Mouse (Mus musculus): ENCODE results near the gene Crim1.

Gene Crim1

DNA sequence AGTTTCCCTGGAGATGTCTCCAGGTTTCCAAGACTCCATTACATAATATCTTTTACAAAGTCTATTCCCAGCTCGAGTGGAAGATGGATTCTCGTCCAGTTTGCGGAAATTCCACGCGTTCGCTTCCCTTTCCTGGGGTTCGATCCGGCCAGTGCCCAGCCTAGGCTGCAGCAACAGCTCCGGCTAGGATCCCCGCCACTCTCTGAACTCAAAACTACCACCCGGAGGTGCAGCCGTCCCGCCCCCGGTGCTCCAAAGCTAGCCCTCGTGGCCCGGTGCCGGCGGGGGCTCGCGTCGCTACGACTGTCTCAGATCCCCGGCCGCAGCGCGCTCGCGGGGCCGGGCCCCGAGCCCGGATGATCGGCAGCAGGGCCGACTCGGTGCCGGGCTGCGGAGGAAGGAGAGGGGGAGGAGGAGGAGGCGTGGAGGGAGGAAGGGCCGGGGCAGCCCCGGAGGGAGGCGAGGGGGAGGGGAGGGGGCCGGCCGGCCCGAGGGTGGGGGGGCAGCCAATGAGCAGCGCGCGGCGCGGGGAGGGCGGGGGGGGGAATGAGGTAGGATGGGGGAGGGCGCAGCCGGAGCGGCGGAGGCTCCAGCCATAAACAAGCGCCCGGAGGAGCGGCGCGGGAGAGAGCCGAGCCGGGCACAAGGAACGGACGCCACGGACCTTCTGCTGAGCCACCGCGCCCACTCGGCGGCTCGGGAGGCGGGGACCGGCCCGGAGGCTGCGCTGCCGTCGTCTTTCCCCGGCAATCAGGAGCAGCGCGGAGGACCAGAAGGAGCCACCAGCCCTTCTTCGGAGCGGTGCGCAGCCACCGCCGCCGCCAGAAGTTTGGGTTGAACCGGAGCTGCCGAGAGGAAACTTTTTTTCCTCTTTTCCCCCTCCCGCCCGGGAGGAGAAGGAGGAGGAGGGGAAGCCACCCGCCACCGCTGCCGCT is at the start of gene Crim1:
Gene Crim1, plus strand, starts transcription at position 623 of the 935 bp plus-strand sequence.
- peak; percentile 78 for DNase-seq

DNA sequence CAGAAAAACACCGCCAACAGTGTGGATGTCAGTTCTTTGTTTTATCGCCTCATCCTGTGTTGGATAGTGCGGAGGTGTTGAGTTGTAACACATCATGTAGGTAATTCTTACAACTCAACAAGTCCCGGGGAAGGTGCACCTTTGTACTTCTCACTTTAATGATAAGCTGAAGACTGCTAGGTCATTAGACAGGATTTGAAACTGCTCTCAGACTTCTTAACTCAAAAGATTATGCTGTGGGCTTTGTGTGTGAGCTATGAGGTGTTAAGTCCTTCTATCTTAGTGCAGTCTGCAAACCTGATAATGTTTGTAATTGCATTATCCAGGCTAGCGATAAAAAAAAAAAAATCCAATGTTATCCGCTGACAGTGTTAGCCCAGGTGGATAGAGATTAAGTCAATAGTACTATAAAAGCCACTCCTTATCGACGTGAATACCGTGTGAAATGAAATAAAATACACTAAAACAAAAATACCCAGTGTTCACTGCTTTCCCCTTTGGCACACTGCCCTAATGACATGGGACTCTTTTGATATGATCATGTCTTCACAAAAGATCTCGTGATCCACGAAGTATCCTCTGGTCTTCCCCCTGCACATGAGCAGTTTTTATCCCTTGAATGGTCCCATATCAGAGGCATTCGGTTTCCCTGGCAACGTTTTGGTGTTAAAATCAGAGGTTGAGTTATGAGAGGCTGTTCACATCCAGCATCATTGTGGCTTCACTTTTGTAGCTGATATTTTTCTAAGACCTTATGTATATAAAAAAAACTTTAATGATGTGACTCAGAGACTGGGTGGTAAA is 48.4 kb upstream of the Crim1 start:
- no peak for DNase-seq

DNA sequence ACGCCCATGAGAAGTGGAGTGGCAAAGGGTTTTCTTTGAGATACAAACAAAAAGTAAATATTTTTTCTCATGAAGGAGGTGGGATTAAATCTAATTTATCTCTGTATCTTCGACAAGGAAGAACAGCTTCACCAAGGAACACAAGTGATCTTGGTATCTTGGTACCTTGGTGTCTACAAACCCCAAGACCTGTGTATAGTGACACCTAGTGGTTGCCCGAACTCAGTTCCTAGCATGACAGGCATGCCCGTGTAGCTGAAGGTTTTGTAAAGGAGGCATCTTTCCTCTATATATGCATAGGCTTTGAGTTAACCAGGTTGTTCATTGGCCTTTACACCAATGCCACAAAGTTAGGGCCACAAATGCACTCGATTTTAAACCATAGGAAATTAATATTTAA is 36.8 kb upstream of the Crim1 start:
- DNase-seq = peak; percentile 64

DNA sequence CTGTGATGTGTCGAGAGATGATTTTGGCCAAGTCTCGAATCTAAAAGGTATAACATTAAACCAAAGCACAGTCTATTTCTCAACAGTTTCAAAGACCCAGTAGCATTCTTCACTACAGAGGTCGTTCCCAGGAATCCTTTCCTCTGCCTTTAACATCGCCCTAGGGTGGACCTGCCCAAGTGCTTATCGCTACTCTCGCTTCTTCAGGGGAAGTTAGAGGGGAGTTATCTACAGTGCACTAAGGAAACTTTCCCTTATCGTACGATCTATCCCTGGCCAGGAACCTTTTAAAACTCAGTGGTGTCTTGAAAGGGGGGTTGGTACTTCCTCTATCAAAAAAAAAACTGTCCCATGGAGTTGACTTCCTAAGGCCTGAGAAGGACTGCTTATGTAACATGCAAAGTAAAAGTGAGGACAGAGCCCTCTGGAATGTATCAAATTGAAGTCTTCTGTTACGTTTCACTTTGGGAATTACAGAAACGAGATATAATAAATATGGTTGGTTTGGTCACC is 36.3 kb upstream of the Crim1 start:
- no peak for DNase-seq

DNA sequence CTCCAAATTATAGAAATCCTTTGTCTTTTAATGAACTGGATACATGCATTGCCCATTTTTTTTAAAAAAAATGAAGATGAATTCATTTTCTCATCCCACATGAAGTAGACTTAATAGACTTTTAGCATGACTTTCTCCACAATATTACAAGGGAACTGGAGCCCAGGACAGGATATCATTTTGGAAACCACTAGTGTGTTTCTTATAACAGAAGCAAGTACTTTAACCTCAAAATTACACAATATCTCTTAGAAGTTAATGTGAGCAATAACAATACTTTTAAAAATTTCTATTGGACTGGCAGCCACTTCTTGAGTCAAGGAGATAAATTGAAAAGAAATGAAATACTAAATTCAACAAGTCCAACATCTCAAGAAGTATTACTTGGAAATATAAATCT is 34.2 kb upstream of the Crim1 start:
- DNase-seq = no peak

DNA sequence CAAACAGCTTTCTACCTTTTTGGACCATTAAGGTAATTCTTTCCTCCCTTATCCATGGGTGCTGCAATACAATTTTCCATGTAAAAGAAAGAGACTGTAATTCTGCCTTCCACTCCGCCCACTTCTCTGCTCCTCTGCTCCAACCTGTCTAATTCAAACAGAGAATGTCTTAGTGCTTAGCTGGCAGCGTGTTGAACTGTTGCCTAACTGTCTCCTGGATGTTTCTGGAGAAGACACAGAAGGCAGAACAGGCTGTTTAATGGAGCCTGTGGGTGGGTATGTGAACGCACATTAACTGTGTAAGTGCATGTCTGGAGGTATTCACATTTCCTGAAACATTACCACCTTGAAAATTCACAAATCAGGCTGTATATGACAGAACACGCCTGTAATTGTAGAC is 33.5 kb upstream of the Crim1 start:
- DNase-seq = no peak

DNA sequence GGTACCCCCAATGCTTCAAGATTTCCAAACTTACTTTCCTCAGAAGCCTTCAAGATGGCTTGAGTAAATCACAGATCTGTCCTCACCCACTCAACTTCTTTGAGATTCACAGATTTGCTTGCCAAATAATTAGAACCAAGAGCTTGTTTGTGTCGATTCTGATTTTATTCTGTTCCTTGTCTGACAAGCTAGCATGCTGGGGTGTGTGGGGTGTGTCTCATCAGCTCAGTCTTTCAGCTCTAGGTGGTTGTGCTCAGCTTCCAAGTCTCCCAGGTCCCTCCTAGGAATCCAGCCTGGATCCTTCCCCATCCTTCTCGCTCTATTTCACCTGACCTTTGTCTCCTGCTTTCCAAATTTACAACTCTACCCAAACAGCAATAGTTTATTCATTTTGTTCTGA is 27.7 kb upstream of the Crim1 start:
- DNase-seq = no peak

DNA sequence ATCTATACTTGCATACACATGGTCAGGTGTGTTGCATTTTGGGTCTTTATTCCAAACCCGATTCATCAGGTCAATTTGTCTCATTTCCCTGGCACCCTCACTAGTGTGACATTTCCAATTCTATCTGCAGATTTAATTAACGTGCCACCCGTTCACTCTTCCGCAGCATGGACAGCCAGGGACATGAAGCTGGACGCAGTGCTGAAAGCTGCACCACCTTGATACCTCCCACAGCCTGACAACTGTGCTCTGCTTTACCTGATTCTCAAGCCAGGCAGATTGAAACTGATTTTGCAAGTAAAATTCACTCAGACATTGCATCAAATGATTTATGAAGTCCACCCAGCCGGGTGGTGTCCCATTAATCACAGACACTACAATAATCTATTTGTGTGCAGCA is 19.3 kb upstream of the Crim1 start:
- DNase-seq = no peak

DNA sequence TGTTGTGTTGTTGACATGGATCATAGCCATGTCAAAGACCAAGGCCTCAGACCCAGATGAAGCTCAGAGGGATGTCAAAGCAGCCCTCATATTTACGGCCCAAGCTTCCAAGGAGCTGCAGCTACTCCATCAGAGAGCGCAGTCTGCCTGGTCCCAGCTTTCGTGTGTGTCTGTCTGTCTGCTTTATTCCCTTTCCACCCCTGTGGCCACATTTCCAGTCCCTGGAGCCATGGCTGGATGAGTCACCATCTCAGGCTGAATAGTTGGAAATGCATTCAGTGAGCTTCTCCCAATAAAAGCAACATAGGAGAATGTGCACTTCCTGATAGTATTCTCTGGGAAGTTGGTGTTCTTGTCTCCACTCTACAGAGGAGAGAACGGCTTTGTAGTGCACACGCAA is 3.9 kb upstream of the Crim1 start:
- DNase-seq = no peak

DNA sequence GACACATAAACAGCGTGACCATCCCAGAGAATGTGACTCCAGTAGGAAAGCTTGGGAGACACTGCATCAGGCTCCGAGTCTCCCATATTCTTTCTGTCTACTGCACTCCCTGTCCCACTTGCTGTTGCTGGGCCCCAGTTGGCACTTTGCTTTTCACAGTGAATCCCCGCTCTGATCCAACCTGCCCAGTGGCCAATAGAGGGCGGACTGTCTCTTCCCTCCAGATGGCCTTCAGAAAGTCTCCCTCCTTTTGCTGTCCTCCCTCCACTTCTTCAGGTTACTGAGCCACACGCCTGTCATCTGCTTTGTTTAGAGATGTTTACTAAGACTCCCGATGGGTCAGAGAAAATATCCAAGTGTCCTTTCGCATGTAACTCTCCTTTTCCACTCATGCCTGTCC is 2.9 kb upstream of the Crim1 start:
- DNase-seq = peak; percentile 76

DNA sequence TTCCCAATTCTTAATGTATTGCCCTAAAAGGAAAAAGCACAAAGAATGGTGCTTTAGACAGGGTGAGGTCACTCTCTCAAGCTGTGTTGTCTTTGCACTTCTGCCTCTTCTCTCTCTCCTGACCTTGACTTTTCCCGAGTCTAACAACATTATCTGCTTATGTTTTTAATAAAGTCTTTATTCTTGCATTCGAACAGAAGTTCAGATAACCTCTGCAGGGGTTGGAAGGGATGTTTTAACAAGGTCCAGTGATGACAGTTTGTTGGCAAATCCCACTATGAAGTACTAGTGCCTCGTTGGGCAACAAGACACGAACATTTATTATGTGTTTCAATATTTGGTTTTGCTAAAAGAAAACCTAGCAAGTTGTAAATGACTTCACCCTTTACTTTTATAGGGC is 1.9 kb upstream of the Crim1 start:
- peak; percentile 26 for DNase-seq

DNA sequence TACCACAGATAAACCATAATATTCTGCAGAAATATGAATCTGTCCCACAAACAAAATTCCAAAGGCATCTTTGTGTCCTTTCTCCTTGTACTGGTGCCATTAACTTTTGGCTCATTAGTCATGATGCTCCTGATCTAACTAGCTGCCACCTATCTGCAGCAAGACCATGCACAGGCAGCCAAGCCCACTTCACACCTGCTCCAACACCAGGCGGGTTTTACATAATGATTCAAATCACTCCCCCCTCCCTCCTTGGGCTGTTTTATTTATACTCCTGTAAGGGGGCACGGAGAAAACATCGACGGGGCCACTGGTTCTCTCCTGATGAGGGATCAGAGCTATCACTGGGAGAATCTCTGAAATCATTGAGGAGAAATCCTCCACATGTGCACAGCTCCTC is 1.2 kb upstream of the Crim1 start:
- peak; percentile 55 for DNase-seq

DNA sequence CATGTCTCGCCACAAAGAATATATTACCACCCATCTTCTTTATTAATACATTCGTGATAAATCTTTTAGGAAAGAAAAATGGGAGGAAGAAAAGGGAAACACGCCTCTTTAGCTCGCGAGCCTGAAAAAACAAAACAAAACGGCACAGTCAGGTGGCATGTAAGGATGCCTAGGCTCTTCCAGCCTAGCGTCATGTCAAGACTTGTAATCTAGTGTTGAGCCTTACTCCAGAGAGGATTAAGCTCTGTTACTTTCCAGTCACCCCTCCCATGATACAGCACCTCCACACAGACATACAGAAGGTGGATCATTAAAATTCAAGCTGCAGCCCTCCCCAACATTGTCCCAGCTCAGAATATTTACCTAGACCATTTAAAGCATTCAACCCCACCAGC is 820 bp upstream of the Crim1 start:
- no peak for DNase-seq

DNA sequence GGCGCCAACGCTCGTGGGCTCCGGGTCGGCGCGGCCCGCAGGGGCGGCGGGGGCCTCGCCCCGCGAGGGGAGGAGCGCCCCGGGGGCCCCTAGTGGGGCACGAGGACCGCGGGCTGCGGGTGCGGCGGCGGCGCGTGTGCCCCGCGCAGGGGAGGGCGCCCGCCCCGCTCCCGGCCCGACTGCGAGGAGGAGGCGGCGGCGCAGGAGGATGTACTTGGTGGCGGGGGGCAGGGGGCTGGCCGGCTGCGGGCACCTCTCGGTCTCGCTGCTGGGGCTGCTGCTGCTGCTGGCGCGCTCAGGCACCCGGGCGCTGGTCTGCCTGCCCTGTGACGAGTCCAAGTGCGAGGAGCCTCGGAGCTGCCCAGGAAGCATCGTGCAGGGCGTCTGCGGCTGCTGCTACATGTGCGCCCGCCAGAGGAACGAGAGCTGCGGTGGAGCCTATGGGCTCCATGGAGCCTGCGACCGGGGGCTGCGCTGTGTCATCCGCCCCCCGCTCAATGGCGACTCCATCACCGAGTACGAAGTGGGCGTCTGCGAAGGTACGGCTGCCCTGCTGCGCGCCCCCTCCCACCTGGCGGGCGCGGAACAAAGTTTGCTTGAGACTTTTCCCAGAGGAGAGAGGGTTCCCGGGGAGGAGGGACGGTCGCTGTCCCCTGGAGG is 643 bp downstream of the Crim1 start:
- peak; percentile 45 for DNase-seq

DNA sequence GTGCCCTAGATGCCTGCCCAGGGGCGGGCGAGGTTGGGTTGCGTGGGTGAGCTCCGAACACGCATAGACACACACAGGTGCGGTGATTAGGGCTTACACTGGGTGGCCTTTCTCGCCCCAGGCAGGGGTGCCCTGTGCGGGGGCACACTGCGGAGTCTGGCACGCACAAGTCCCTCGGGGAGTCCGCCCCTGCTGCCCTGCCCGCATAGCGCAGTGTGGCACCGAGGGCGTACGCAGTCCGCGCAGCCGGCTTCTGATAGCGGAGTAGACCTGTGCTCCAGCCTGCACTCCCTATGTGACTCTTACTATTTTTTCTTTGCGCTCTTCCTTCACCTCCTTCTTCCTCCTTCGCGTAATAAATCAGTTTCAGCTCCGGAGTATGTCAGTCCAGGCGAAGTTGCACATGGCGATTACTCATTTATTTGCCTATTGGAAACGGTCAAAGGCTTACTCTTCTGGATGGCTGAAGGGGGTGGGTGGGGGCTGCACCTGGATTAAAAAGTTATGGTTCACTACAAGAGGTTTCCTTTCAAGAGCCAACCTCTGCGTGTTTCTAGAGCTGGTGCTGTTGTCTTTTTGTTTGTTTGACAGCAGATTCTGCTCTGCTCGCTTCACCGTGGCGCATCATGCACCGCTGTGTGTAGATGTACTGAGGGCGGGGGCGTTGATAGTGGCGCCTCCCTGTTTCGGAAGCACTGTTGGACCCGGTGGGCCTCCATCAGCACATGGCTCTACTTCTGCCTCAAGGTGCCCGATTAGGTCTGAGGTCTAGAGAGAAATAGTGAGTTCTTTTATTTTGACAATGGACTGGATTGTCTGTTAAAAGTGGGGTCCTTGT is 1.4 kb downstream of the Crim1 start:
- DNase-seq = peak; percentile 59

DNA sequence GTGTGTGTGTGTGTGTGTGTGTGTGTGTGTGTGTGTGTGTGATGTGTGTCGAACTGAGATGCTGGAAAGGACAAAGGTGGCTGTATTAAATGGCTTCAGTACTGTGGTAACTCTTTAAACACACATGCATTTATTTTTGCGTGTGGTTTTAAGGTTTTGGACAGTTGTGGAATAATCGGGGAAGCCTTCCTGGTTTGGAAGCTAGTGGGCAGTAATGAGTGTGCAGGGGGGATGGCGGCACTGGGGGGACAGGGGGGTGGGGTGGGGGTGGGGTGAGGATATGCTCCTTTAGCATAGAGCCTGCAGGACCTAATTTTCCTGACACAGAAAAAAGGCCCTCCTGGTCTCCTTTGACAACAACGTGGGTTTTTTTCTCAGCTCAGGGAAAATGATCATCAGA is 2.2 kb downstream of the Crim1 start:
- peak; percentile 29 for DNase-seq

DNA sequence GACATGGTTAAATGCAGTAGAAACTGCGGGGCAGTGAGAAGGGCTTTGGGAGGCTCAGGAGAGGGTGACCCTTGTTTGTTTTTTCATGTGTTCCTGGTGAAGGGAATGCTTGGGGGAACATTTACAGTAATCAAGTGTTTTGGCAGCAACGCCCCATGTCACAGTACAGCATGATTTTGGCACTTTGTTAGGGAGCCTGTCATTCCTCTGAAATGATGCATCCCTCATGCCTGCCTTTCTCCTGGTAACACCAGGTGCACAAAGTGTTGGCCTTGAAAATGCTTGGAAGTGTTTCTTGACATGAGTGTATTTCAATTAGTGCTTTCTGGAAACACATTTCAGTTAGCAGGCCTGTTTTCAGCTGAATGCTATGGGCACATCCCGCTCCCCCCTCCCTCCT is 2.7 kb downstream of the Crim1 start:
- peak; percentile 41 for DNase-seq

DNA sequence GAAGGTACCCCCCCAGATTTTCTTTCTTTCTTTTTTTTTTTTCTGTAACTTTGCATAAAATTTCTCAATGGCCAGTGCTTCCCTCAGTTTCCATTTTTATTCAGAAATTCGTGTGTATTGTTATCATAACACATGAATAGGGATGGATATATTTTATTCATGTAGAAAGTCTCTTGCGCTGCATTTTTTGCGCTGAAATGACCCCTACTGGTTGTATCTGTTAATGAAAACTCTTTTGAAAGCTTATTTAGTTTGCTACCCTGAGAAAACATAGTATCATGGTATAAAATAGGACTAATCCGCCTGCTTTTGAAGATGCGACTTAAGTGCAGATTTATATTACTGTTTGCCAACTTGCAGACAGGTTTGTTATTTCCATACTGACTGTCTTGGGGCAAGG is 3.4 kb downstream of the Crim1 start:
- DNase-seq = peak; percentile 43

DNA sequence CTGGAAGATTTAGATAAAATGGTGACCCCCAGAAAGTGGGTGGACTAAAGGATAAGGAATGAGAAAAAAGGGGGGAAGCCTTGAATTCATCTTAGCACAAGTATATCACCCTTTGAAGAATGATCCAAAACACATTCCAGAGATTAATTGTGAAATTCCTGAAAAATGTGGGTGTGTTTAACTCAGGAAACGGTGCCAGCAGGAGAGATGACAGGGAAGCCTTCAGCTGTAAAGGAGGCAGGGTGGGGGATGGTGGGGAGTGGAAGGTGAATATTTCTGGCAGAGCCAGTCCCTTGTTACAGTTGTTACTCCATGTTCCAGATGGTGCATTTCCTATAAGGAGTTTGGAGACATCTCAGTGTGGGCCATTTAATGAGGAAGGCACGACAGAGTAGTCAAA is 6.4 kb downstream of the Crim1 start:
- DNase-seq = no peak

DNA sequence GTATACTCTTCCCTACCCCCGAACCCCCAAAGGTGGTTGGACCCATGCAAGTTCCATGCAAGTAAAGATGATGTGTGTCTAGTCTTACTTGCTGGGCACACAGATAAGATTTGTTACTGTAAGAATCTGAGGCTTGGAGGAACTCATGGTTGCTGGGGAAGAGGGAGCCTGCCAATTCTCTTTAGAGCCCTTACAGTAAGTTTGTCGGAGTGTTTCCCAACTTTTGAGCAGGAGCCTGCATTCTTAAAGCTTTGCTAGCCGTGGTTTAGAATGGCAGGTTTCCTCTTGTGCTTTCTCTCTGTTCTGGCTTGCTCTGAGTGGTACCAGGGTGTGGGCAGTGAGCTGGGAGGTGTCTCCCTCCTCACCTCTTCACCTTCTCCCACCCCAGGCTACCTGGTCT is 7.2 kb downstream of the Crim1 start:
- DNase-seq = no peak

DNA sequence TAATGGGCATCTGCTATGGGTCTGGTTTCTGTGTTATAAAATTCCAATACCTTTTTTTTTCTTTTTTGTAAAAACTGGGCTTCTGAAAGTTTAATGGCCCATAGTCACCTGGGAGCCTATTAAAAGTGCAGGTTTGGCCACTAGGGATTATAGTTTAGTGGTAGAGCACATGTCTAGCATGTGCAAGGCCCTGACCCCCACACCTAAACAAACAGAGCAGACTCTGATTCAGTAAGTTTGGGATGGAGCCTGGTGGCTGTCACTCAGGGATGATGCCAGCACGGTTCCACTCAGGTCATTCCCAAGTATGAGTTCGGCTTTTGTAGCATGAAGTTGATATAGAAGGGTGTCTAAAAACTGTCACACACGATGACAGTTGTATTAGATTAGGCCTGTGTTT is 8.8 kb downstream of the Crim1 start:
- no peak for DNase-seq

DNA sequence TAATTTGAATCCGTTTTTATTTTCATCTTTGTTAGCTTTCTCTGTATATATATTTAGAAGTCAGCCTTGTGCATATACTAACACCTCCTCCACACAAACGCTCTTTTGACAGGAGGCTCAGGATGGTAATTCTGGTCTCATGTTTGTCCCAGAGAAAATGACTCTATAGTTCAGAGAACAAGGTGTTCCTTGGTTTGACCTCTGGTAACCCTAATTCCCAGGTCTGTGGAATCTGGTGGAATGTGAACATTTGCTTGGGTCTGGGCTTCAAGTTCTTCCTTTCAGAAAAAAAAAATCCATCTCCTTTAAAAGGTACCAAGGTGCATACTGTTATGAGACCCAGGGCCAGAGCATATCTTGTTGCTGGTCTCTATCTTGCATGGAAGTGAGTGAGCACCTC is 9.6 kb downstream of the Crim1 start:
- no peak for DNase-seq
